Mouse (Mus musculus): ENCODE measurements around the gene Cdca7l.

The Cdca7l gene

DNA sequence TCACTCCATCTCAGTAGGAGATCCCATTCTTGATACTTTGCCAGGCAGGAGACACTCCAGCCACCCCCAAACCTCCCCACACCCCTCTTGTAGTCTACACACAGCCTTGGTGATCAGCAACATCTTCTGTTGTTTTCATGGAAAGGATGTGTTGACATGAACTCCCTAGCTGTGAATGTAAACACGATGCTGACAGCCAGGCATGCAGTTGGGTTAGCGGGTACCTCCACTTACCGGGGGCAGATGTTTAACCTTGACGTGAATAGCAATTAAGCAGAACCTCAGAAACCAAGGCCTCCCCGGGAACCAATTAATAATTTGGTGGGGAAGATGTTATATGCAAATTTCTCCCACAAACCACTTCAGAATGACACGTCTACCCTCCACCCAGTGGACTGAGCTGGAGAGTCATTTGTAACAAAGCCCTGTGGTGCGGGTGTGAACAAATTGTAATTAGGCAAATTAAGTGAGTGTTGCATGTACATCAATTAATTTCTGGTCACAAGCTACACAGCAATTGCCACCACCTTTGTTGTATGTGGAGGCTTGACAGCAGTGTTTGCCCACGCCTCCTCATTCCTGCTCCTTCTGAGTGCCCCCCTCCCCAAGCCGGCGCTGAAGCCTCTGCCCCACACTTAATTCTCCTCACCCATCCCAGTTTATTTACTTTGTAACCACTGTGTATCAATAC lies 5.4 kb downstream of the Cdca7l start:
- DNase-seq (ENCODE audit: low read depth, low spot score) = no peak

DNA sequence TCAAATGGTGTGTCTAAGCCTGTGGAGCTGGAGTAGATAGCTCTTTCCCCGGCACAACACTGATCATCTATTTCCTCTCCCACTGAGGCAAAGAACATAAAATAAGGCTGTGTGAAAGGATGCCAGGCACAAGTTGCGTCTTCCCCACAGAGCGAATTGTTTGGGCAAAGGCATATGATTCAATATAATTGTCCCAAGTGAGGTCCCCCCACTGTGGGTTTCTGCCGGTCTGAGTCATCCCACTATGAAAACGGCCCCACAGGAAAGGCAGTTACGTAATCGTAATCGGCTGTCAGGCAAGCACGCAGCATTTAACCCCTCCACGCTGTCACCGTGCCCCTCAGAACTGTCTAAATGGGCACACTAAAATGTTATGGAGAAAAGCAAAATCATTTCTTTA lies 6.0 kb downstream of the Cdca7l start:
- DNase-seq (ENCODE audit: low read depth, low spot score) = no peak

DNA sequence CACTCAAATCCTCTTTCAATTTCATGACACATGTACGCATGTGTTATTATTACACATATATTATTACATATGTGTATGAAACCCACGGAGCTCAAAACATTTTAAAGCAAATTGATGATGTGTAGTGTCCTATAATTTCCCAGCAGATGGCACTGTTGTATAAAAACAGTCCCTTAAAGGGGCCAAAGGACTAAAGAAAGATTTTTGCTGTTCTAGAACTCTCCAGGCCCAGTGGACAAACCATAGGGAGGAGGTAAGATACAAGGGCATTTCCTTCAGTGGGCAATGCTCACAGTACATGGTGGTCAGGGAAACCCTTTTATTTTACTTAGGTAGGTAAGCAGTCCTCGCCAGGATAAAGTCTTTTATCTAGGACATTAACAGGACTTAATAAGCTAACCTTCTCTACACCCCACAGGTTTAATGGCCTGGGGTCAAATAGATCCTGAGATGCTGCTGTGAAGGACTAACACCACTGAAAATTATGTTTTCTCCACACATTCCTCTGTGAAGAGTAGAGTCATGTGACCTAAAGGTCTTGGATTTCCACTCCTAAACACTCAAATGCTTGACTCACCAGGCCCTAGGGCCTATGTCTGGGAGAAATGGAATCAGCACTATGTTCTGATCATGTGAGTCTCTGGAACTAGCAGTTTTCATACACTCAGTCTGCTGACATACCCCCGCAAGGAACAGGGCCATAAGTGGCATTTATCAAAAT lies 16.2 kb downstream of the Cdca7l start:
- DNase-seq (ENCODE audit: low read depth, low spot score) = no peak

DNA sequence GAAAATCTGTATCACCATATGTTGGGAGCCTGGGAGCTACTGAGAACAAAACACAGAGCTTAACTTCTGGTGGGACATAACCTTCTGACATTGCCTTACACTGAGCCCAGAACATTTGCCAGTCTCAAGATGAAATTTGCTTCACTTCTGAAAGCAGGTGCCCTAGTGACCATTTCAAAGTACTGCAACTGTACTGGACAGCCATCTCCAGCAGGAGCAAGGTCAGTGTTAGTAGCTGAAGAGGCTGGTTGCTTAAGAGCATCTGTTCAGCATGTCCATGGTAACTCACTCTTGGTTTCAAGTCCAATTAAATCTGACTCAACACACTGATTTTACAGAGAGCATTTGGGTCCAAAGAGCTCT lies 16.8 kb downstream of the Cdca7l start:
- DNase-seq (ENCODE audit: low read depth, low spot score) = no peak

DNA sequence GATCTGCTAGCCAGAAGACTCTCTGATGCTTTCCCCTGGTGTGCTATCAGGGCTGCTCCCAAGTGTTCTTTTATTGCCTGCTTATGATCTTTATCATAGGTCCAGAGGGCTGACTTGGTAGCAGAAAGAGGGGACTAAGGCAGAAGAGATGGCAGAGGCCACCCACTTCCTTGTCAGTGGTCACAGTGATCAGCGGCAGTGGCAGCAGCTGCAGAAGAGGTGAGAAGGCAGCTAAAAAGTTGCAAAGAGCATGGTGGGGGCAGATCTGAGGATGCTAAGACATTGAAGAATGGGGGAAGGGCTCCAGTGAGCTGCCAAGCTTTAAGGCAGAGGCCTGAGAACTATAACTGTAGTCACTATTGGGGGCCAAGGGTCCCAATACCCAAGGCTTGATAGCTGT lies 17.3 kb downstream of the Cdca7l start:
- no peak for DNase-seq (ENCODE audit: low read depth, low spot score)

DNA sequence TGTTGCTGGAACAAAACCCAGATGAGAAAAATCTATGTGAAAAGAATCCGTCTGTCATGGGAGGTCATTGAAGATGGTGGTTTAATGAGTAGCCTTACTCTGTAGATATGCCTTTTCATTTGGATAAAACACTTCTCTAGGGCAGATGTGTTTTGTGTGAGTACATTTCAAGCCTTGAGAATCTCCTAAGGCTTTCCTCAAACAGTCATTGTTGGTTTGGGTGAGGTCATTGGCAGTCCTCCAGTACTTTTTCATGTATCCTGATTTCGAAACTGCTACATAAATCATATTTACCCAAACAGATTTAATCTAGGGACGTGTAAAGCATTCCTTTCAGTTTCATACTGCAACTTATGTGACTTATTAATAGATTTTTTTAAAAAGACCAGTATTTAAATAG lies 24.3 kb downstream of the Cdca7l start:
- no peak for DNase-seq (ENCODE audit: low read depth, low spot score)

DNA sequence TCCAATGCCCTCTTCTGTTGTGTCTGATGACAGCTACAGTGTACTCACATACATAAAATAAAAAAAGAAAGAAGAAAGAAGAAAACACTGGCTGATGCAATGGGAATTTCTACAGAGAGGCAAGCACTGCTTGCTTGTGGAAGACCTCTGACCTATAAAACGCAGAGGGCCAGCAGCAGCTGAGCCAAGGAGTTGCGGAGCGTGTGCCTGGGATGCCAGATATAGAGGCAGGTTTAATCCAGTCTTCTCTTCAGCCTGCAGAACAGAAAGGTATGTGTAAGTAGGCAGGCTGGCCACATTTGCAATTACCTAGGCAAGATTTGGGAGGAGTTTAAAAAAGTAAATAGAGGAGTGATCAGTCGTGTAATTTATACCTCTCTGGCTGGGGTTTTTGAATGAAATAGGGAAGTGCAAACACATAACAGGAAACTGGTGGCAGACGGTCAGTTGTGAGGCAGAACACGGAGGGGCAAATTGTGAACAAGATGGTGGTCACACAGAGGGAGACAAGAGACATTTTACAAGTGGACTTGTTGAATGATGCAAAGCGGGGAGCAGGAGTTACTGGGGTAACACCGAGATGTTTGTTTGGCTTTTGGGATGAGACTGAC lies 27.4 kb downstream of the Cdca7l start:
- DNase-seq (ENCODE audit: low read depth, low spot score) = no peak

DNA sequence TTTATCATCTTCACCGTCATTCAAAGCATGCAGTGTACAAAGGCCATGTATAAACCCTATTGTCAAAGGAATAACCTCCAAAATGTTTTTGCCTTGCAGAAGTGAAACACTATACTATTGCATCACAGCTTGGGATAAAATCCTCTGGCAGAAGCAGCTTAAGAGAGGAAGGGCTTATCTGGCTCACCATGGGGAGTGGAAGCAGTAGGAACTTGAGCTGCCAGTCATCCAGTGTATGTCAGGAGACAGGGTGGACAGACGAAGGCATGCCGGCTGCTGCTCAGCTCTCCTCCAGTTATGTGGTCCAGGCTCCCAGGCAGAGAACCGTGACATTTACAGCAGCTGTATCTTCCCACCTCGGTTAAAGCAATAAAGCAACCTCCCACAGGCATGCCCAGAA lies 28.1 kb downstream of the Cdca7l start:
- no peak for DNase-seq (ENCODE audit: low read depth, low spot score)

DNA sequence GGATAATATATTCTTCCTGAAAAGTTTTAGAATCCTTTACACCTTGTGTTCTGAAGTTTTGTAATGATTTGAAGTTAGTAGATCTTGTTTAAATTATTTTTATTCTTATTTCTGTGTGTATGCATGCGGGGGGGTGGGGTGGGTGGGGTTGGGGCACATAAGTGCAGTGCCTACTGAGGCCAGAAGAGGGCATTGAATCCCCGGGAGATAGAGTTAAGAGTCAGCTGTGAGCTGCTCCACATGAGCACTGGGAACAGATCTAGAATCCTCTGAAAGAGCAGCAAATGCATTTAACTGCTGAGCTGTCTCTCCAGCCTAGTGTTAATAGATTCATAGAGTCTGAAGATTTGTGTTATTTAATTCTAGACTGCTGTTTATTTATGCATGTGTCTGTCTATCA lies 30.6 kb downstream of the Cdca7l start:
- DNase-seq (ENCODE audit: low read depth, low spot score) = no peak

DNA sequence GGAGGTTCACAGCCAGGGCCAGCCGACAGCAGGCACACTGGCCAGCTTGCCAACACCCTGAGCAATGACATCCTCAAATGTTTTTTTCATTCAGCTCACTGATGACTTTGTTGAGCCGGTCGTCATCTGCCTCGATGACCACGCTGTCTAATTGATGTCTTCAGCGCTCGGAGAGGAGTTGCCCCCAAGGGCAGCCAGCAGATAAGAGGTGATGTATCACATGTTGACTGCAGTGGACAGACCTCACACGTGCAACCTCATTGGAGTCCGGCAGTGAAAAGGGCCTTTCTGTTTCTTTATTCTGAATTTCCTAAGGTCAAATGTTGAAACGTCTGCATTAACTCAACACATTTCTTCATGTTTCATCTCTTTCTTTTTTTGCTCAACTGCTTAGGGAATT lies 31.3 kb downstream of the Cdca7l start:
- no peak for DNase-seq (ENCODE audit: low read depth, low spot score)

DNA sequence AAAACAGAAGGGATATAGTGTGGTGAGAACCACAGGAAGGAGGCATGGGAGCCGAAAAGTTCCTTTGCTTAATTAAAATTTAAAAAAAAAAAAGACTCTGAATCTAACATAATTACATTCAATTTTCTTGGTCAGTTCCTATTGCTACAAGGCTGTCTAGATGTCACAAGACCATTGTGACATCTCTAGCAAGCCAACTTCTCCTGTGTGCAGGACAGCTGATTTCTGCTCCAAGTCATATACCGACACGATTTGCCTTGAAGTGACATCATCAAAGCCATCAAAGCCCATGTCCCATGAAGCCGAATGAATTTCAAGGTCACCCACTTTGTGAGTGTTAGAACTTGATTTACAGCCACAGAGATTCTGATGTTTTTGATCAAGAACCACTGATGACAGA lies 33.3 kb downstream of the Cdca7l start:
- DNase-seq (ENCODE audit: low read depth, low spot score) = no peak

DNA sequence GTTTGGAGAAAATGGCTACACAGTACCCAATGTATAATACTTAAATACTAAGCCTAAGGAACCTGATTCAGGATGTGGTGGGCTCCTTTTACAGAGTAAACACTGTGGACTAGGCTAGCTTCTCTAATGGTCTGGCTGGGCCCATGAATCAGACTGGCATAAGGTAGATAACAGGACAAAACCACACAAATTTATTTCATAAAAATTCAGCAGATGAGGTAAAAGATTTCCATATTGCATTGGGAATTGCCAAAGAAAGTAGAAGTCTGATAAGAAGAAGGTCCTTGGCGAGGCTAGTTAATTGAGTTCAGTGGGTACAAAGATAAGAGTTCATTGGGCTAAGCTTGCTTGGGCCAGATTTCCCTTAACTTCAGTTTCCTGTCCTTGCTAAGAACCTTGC lies 36.6 kb downstream of the Cdca7l start:
- no peak for DNase-seq (ENCODE audit: low read depth, low spot score)

DNA sequence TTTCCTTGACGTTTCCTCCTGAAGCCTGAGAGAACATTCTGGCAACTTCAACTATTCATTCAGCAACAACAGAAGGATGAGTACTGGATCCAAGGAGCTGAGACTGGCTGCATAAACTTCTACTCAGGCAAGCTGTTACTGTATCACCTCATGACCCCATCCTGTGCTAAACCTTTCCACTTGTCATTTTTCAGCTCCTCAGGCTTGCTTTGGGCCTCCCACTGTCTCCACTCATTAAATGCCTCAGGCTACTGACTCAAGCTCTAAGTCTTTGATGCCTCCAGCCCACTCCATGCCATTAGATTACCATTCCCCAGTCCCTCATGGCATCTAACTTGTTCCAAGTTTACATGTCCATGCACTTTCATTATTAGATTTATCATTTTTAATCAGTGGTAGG lies 38.6 kb downstream of the Cdca7l start:
- no peak for DNase-seq (ENCODE audit: low read depth, low spot score)

DNA sequence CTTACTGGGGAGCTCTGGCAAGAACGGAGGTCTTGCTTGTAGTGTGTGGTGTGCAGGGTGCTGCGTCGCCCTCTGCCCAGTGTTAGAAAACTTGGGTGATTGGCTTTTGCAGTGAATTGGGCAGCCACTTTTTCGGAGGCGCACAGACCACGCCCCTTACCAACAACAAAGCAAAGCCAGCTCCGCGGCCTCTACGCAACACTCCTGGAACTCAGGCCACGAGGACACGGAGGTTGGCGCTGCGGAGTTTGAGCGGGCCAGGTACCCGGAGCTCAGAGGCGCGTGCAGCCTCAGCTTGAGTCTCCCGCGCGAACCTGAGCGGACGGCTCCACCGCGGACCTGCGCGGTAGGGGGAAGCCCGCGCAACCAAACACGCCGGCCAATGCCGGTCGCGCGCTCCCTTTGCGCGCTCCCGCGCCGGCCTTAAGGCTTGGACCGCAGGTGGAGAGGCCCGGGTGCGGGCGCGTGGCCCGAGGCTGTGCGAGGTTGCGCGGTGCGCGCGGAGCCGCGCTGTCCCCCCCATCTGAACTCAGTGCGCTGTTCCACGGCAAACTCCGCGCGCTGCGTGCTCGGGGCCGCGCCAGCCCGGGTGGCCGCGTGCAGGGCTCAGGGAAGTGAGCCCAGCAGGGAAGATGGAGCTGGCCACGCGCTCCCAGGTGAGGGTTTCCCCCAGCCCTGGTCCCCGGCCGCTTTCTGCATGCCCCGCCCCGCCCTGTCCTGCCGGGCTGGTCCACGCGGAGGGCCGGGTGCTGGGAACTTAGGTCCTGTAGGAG lies 39.4 kb downstream of the Cdca7l start:
- DNase-seq (ENCODE audit: low read depth, low spot score) = peak; percentile 15

DNA sequence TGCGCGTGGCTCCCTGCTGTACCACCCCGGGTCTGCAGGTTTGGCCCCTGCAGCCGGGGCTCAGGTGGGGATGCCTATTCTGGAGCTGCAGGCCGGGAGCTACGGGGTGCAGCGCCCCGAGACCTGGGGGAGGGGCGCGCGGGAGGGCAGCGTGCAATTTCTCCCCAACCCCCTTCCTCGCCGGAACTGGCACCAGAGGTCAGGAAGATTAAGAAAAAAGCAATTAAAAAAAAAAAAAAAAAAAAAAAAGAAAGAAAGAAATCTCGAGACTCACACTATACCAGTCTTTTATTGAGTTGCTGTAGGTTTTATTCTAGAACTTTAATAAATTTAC lies 40.0 kb downstream of the Cdca7l start:
- DNase-seq (ENCODE audit: low read depth, low spot score) = no peak

DNA sequence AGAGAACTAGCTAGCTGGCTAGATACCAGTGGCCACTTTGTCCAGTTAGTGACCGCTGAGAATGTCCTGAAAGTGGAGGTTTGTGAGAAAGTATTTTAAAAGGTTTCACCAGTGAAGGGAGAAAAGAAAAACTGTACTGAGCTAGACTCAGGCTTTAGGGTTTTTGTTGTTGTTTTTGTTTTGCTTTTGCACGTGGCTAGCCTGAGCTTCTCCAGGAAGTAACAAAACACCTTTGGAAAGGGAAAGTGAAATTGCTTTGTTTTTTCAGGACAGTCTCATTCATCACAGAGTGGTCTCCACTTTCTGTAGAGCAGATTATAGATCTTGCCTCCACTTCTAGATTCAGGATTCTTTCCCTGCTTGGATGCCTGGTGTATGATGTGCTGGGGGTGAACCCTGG lies 40.8 kb downstream of the Cdca7l start:
- DNase-seq (ENCODE audit: low read depth, low spot score) = no peak

DNA sequence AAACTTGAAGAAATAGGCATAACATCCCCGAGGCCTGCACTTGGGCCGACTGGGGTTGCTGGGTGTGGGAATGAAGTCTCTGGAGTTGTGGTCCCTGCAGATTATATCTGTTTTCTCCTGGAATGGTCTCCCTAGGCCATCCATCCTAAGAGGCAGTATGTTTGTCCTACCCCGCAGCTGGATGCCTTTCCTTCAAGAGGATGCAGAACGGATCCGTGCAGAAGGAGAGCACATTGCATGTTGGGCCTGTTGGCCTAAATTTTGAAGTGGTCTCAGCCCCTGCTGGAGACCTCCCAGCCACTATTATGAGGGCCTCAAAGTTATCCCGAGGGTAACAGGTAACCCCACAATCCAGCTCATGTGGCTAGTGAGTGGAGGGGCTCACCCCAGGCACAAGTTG lies 44.5 kb downstream of the Cdca7l start:
- no peak for DNase-seq (ENCODE audit: low read depth, low spot score)

DNA sequence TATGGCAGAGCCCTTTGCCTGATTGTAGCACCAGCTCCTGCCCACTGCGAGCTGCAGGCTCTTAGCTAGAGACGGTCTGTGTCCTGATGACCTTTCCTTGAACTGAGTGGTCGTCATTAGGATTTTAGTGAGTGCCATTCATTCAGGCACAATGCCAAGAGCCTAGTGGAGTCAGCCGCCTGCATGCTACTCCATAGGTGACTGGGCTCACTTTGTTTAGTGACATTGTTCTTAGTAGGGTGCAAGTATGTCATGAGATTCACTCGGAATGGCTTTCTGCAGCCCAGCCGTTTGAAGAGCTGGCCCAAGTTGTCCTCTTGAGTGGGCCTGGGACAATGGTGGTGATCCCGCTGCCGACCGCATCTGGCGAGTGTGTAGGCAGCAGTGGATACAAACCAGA lies 46.4 kb downstream of the Cdca7l start:
- DNase-seq (ENCODE audit: low read depth, low spot score) = no peak

DNA sequence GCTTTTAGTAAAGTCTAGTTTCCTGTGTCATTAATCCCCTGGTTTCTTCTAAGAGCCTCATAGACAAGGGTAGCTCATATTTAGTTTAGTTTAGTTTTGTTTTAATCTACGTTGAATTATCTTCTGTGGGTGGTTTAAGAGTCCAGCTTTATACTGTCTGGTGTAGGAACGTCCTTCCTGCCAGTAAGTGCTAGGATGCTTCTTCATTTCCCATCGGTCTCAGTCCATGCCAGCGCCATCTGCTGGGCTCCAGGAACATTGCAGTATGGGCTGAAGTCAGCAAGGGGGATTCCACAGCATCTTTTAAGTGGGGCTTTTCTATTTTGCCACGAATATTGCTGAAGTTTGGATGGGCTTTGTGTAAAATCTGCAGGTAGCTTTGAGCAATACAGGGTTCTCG lies 49.2 kb downstream of the Cdca7l start:
- DNase-seq (ENCODE audit: low read depth, low spot score) = peak; percentile 6

DNA sequence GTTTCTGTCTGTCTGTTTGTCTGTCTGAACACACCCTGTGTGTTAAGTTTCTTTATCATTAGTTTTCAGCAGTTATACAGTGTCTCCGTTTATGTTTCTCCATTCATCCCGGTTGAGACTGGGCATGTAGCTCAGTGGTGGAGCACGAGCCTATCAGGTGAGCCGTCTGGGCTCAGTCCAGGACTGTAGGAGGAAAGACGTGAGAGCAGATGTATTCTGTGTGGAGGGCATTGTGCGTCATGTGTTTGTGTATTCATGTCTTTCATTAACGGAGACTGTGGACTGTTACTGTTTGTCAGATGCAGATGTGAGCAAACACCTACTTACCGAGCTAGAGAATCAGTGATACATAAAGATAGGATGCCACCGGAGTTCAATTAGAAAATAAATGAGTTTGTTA lies 52.9 kb downstream of the Cdca7l start:
- no peak for DNase-seq (ENCODE audit: low read depth, low spot score)

DNA sequence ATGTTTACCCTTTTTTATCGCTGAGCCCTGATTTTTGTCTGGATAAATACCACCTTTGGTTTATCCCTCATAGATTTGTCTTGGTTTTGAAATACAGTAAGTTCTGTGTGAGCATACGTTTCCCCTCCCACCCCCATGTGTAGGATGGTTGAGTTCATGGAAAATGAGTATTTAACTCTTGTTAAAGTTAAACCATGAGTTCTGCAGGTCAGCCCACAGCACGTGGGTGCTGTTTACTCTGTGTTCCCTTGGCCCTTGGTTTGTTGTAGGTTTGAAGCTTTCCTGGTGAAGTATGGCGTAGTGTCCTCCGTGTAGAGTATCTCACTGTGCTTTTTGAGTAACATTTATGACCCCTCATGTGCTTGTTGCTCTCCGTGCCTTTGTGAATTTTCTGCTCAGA lies 53.8 kb downstream of the Cdca7l start:
- no peak for DNase-seq (ENCODE audit: low read depth, low spot score)

DNA sequence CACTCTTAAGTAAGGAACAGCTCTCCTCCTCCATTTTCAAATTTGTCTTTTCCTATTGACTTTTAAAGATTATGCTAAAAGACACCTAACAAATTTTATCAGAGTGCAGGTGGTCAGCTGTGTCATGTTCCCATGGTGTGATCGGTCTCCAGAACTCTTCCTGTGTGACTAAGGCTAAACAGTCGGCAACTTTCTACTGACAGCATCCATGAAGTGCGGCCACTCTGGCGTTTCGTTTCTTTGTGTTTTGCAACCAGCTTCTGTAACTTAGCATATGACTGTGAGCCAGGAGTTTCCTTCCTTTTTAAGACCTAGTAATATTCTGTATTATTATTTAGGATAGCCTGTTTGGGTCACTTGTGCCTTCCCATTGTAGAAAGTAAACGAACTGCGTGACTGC lies 56.8 kb downstream of the Cdca7l start:
- no peak for DNase-seq (ENCODE audit: low read depth, low spot score)

DNA sequence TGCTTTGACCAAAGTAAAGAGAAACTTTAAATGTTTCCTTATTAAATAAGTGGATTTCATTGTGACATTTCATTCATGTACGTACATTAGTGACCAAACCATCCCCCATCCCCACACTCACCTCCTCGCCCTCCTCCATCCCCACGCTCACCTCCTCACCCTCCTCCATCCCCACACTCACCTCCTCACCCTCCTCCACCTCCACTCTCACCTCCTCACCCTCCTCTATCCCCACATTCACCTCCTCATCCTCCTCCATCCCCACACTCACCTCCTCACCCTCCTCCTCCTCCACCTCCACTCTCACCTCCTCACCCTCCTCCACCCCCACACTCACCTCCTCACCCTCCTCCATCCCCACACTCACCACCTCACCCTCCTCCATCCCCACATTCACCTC lies 57.2 kb downstream of the Cdca7l start:
- DNase-seq (ENCODE audit: low read depth, low spot score) = no peak

Data from c-Kit-negative CD71-positive TER-119-positive erythroid progenitor cells, embryonic 14.5 days (primary cell).